Mouse (Mus musculus) bone marrow, adult 2 months (tissue): ENCODE measurements around the gene Phf23. TPM values are rescaled to one million over a fixed set of nuclear protein-coding genes. Genes with fewer than 3 reads are reported as not detected.

Experiments used
- H3K27ac ChIP-seq: fragments of 200-500 bp; 2 replicates; pipeline ENCODE4 v1.5.1; 2012; ENCODE audit warnings: low read depth, mild to moderate bottlenecking, control low read depth, inconsistent platforms, low read length; ENCODE audit not compliant: control insufficient read depth, poor library complexity, insufficient read depth
- H3K4me1 ChIP-seq: fragments of 200-500 bp; 2 replicates; pipeline ENCODE4 v1.6.1; 2011; ENCODE audit warnings: low read length; ENCODE audit not compliant: control insufficient read depth, insufficient read depth
- H3K4me3 ChIP-seq: fragments of 200-500 bp; replicated peaks from 2 replicates; pipeline ENCODE3; 2011; ENCODE audit warnings: mild to moderate bottlenecking, low read depth, low read length, control low read depth; ENCODE audit not compliant: control insufficient read depth
- CTCF ChIP-seq: fragments of 200-500 bp; IDR thresholded peaks from 2 replicates; pipeline ENCODE4 v1.5.1; 2011; ENCODE audit warnings: low read length, control low read depth; ENCODE audit not compliant: control insufficient read depth, insufficient read depth
- POLR2A ChIP-seq: fragments of 200-500 bp; IDR thresholded peaks from 2 replicates; pipeline ENCODE4 v1.6.1; 2011; ENCODE audit warnings: low read depth, mild to moderate bottlenecking, control low read depth, low read length, borderline replicate concordance; ENCODE audit not compliant: control insufficient read depth
- WGBS: fragments of 180-500 bp; shearing (Covaris S2); methylation state at CpG from one replicate; pipeline ENCODE4 v1.1.7; 2018; 5-methylcytosine and 5-hydroxymethylcytosine counted together
- polyA plus RNA-seq: library from polyadenylated mRNA; stranded (reverse); fragments of >200 nt; gene quantifications from 2 replicates; pipeline ENCODE4 v1.2.4, GENCODE M21; 2011; ENCODE audit warnings: low replicate concordance; ENCODE audit not compliant: missing spikeins, insufficient read depth, insufficient read length

Phf23 gene
- polyA plus RNA-seq, 1 experiment = 72.4 TPM

DNA sequence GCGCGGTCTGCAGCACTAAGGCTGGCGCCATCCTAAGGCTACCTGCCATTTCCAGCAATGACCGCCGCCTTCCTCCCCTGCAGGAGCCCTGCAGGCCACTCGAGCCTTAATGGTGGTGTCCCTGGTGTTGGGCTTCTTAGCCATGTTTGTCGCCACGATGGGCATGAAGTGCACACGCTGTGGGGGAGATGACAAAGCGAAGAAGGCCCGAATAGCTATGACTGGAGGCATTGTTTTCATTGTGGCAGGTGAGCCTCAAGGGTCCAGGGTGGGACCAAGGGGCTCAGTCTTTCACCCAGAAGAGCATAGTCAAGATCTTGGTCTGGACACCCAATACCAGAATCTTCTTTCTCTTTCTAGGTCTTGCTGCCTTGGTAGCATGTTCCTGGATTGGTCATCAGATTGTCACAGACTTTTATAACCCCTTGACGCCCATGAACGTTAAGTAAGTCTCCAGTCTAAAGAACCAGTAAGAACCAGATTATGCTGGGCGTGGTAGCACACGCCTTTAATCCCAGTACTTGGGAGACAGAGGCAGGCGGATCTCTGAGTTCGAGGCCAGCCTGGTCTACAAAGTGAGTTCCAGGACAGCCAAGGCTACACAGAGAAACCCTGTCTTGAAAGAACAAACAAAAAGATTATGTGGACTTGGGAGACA is 28.6 kb upstream of the Phf23 start:
- 37% methylated on average over 17 of the region's 17 CpGs for WGBS
- Histone ChIP-seq H3K4me1 (peaks cover 3% of the 10 kb centered on the region; the same call in 1 of the 2 replicates), H3K27ac (no peak overlapping the region), H3K4me3 (no peak overlapping the region)
- TF ChIP-seq POLR2A = no peak
- TF ChIP-seq CTCF = no peak

DNA sequence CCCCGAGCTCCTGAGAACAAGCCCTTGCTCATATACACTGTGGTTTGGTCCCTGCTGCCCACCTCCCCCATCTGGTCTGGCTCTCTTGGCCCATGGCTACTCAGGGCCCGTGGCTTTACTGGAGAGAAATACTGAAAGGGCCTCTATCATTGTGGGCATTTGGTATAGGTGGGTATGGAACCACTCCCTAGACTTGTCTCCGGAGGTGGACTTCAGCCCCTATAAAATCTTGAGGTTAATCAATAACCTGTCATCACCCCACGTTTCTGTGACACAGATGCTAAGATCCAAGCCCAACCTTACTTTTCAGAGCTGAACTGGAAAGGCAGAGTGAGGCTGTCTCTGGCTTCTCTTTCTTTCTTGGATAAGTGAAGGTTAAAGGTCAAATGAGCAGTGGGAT is 26.8 kb upstream of the Phf23 start:
- Histone ChIP-seq H3K27ac (no peak overlapping the region), H3K4me3 (no peak overlapping the region), H3K4me1 (peaks cover 1% of the 10 kb centered on the region; the same call in 1 of the 2 replicates)
- 79% methylated on average over 4 of the region's 4 CpGs for WGBS
- TF ChIP-seq POLR2A (no peak), CTCF (no peak)

- no peak for TF ChIP-seq POLR2A
- no peak for TF ChIP-seq CTCF
- Histone ChIP-seq H3K4me1 (peaks cover 1% of the 10 kb centered on the region; the same call in 1 of the 2 replicates), H3K4me3 (no peak overlapping the region), H3K27ac (no peak overlapping the region)
- 77% methylated on average over 6 of the region's 6 CpGs for WGBS
These were observed 25.4 kb upstream of the Phf23 start for GRCm38 (mm10) chr11:69970222-69970621.

GRCm38 (mm10) chr11:69970775-69971174 is 24.8 kb upstream of the Phf23 start:
- no peak overlapping the region for H3K27ac ChIP-seq
- no peak overlapping the region for H3K4me3 ChIP-seq
- TF ChIP-seq POLR2A = no peak
- no peak for TF ChIP-seq CTCF
- 69% methylated on average over 3 of the region's 3 CpGs for whole genome bisulfite sequencing
- peaks cover 1% of the 10 kb centered on the region; the same call in 1 of the 2 replicates for H3K4me1 ChIP-seq

- TF ChIP-seq POLR2A (no peak), CTCF (no peak)
- Histone ChIP-seq H3K27ac (no peak overlapping the region), H3K4me1 (no peaks in the 10 kb centered on the region), H3K4me3 (no peak overlapping the region)
- WGBS = 87% methylated on average over 2 of the region's 2 CpGs
These were observed 20.7 kb upstream of the Phf23 start for GRCm38 (mm10) chr11:69974907-69975306.

DNA sequence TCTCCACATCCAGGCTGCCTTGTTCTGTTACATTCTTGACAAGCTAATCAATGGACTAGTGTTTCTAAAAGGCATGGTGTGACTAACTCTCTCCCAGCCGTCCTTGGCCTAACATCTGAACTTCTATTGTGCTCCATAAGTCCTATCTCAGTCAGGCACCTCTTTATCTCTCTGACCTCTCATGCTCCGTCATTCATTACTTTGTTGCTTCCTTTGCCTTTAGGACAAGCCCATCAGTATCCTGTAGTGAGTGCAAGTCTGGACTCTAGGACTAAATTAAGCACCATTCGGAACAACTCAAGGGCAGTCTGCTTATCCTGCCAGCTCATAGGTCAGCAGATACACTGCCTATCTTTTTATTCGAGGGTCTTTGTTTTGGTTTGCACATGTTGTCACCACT is 19.3 kb upstream of the Phf23 start:
- no peaks in the 10 kb centered on the region for H3K4me1 ChIP-seq
- no peak overlapping the region for H3K27ac ChIP-seq
- 79% methylated on average over 4 of the region's 4 CpGs for WGBS
- no peak overlapping the region for H3K4me3 ChIP-seq
- TF ChIP-seq POLR2A (no peak), CTCF (no peak)

DNA sequence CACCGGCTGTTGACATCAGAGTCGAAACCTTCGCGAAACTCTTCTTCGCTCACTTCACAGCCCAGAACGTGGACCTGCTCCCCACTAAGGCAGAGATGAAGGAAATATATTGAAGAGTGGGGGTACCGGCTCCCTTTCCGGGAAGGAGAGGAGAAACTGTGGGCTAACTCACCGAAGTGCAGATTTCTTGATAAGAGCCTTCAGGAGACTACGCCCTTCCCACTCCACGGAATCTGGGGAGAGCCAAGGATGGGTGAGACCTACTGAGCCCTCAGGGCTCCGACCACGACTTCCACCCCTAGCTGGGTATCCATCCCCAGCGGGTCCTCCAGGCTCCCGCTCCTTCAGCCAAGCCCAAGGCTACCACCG is 15.8 kb upstream of the Phf23 start:
- TF ChIP-seq POLR2A (peak; percentile 44; the same call in 1 of the 2 replicates), CTCF (peak; percentile 22; the same call in 1 of the 2 replicates)
- WGBS = 3% methylated on average over 16 of the region's 16 CpGs

GRCm38 (mm10) chr11:69980196-69981140 is 15.1 kb upstream of the Phf23 start:
- under 1% methylated on average over 58 of the region's 60 CpGs for WGBS
- TF ChIP-seq POLR2A (peak; percentile 96), CTCF (no peak)
- Histone ChIP-seq H3K27ac (peak overlapping the region; percentile 93), H3K4me1 (no peaks in the 10 kb centered on the region; the same call in 1 of the 2 replicates), H3K4me3 (peak overlapping the region; percentile 72)

More for the DNA sequence above, 15.8 kb upstream of the Phf23 start:
- H3K27ac ChIP-seq = peak overlapping the region; percentile 93
- peak overlapping the region; percentile 72 for H3K4me3 ChIP-seq
- no peaks in the 10 kb centered on the region; the same call in 1 of the 2 replicates for H3K4me1 ChIP-seq
